Mouse (Mus musculus): ENCODE measurements around the gene Sec22b.

Gene Sec22b

DNA sequence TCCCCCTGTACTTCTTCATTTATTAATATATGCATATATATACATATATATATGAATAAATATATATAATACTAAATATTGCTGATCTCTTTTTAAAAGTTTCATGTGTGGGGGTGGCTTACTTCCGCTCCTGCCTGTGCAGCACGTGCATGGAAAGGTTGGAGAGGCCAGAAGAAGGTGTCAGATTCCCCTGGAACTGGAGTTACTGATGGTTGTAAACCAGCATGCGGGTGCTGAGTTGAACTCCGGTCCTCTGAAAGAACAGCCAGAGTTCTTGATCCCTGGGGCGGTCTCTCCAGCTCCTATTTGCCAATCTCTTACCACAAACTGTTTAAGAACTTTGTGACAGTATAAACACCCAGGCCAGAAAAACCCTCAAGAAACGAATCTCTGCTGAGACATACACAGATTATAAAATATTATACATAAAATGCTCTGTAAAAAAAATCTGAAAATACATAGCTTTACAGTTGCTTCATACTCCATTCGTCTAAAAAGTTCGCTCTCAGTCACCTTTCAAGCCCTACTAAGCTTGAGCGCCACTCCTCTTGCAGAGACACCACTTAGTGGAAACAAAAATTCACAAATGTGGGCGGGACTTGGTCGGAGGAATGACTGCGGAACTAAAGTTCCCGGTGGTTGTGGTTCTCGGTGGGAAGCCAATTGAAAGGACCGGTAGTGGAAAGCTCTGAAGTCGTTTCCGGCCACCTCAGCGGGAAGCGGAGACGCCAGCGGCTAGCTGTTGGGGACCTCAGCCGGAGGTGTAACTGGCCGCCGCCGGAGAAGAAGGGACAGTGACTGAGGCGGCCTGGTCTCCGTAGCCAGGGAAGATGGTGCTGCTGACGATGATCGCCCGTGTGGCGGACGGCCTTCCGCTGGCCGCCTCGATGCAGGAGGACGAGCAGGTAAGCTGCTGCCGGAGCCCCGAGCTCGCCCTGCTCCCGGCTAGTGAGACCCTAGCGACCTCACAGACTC lies at the start of gene Sec22b:
Gene Sec22b, plus strand, starts transcription at position 675 of the 975 bp plus-strand sequence.
- peak; percentile 87 for DNase-seq

- DNase-seq, result no peak
These were observed 49.2 kb upstream of the Sec22b start for GRCm38 (mm10) chr3:97851803-97852202.

DNA sequence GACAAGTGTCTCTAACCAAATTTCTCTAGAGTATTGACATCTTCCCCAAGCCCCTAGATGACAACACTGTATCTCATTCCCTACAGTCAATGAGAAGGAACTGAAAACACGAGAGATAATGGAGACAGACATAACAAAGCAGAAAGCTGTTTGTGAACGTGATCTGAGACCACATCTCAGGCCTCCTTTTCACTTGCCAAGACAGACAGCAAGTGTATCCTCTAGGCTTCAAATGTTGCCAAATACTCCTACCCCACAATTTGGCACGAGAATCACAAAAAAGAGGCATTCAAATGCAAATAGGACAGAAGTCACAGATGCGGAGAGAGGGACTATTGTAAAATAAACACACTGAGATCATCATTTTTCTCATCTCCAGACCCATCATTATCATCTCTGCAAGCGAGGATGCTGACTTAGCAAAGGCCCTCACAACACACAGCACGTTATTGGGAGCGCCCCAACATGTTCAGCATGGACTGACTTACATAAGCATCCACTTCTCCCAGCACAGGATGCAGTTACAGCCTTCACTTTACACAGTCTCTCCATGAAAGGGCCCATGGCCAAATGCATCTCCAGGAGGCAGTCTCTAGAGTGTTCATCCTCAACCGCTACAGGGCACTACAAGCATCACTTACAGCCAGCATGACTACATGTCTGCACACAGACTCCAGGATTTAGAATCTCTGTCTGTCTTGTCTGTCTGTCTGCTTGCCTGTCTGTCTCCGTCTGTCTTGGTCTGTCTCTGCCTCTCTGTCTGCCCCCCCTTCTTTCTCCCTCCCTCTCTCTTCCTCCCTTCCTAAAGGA lies 46.2 kb upstream of the Sec22b start:
- DNase-seq, result peak; percentile 84

GRCm38 (mm10) chr3:97859400-97859799 lies 41.6 kb upstream of the Sec22b start:
- no peak for DNase-seq

GRCm38 (mm10) chr3:97860820-97861451 lies 40.1 kb upstream of the Sec22b start:
- no peak for DNase-seq

GRCm38 (mm10) chr3:97866696-97867095 lies 34.3 kb upstream of the Sec22b start:
- no peak for DNase-seq

DNA sequence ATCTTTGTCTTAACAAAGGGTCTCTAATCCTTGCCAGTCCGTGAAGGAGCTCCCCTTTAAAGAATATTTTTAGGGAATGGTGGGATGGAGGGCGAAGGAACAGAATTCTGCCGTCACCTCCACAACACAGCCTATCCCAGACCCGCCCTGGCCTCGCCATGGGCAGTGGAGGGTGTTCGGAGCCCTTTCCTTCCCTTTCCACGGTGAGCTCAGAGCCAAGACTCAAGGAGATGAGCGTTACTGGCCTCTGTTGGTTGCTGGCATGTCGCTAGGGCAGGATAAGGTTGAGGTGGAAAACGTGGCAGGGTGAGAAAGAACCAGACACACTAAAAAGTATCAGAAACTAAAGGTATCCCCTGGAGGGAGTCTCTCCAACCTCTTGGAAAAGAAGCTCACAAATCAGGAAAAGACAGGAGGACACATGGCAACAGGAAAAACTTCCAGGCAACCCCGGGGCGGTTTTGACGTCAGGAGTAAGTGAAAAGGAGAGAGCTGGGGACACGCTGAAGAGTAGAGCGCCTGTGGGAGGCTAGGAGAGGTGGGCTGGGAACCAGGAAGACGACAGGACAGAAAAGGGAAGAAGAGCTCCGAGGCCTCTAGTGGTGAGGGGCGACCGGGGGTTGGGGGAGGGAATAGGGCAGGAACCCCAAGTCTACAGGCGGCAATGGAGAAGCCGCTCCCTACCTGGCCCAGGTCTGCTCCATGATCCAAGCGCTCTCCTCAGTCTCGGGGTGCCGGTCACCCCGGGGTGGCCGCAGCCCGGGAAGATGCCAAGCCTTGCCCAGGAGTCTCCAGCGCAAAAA lies 33.6 kb upstream of the Sec22b start:
- DNase-seq, result no peak

GRCm38 (mm10) chr3:97868024-97868689 lies 32.8 kb upstream of the Sec22b start:
- DNase-seq, result peak; percentile 68

GRCm38 (mm10) chr3:97868733-97869132 lies 32.3 kb upstream of the Sec22b start:
- no peak for DNase-seq

DNA sequence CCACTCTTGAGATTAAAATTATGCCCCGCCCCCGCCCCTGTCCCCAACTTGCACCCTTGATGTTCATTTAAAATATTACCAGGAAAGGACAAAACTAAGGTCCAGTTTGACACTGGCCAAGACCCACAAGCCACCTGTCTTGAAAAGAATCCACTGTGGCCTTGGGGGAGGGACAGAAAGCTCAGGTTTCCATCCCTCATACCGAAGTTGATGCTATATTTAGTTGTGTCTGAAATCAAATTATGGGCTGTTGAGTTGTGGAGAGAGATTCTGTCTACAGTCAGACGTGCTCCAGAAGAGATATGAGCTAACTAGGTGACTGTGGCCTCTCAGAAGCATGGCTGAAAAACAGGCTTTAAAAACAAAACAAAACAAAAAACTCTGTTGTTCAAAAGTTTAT lies 31.3 kb upstream of the Sec22b start:
- DNase-seq, result no peak

- no peak for DNase-seq
These were observed 26.2 kb upstream of the Sec22b start for GRCm38 (mm10) chr3:97874777-97875176.

DNA sequence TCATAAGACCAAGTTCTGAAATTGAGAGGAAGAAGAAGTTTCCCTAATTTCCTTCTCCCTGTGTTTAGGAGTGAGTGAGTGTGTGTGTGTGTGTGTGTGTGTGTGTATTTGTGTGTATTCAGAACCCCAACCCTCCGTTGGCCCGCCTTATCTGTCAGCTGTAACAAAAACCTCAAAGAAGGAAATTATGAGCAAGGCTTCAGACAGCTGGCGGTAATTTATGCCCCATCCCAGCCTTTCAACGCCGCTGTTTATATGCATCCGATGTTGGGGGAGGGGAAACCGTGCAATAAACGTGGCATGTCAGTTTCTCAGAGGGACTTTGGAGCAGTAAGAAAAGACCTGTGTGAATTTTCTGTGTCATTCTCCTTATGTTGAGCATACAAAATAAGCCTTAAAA lies 24.7 kb upstream of the Sec22b start:
- no peak for DNase-seq

GRCm38 (mm10) chr3:97879222-97879621 lies 21.8 kb upstream of the Sec22b start:
- DNase-seq, result peak; percentile 39

- no peak for DNase-seq
These were observed 19.4 kb upstream of the Sec22b start for GRCm38 (mm10) chr3:97881576-97881975.

DNA sequence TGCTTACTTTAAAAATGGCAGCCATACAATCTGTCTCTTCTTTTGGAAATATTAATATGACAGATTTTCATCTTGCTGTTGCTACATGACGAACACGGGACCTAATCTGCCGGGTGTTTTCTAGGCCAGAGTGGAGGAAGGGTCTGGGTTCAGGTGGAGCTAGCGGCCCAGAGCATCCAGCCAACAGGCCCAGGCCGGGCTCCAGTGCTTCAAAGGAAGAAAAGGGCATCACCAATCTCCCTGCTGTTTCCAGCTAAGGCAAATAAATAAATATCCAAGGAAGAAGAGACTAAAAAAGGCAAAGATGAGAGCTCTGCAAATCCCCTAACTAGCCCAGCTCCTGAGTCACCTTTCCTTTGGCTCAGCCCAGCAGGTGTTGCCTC lies 13.2 kb upstream of the Sec22b start:
- DNase-seq, result peak; percentile 53

DNA sequence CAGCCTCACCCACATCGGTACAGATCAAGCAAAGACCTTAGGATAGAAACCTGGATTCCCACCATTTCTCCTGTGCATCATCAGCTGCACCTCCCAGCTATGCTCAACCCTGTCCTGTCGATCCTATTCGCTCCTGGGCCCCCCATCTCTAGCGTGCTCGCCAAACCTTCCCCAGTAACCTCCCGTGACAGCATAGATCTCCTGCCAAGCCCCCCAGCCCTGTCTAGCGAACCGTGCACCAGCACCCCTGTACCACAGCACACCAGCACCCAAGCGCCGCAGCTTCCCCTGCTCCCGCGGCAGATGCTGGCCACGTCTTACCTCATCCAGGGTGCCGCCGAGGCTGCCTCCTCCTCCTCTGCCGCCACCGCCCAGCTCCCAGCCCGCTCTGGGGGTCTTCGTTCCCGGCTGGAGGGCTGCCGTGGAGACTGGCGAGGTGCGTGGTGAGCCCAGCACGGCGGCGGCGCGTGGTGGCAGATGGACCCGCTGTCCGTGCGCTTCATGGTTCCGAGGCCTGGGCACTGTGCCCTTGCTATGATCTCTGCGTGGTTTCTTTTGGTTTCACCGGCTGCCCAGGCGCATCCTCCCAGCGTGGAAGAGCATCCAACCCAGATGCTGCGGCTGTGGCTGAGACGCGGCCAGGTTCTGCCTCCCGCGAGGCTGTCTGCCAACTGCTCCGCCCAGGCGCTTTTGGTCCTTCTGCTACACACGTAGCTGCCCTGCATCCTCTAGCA lies 12.7 kb upstream of the Sec22b start, which contains the start of gene Pde4dip:
Gene Pde4dip, minus strand, starts transcription at position 540 of the 734 bp plus-strand sequence.
- DNase-seq, result peak; percentile 91

GRCm38 (mm10) chr3:97890205-97890604 lies 10.8 kb upstream of the Sec22b start:
- no peak for DNase-seq

DNA sequence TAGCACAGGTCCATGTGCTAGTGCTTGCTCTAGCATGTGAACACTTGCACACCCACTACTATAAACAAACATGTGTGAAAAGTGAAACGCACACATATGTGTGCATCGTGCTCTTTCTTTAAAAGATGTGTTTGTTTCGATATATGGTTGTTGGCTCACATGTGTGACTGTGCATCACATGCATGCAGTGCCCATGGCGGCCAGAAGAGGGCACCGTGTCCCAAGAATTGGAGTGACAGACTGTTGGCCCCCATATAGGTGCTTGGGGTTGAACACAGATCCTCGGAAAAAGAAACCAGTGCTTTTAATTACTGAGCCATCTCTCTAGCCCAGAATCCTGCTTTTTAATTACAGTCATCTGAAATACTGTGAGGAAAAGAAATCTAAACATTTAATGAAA lies 6.3 kb upstream of the Sec22b start:
- DNase-seq, result no peak

DNA sequence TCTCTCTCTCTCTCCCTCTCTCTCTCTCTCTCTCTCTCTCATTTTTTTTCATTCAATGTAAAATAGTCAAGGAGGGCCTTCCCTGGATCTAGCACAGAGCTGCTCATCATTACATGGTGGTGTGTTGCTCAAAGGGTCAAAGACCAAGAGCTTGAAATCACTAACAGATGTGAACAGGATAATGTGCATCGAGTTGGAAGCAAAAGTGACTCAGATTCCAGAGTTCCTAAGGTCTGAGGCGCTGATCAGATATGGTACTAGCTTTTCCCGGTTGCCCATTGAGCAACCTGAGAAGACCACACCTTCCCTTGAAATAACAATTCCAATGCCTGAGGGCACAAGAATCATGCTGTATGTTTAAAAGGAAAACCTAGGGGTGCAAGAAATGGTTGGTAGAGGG lies 2.6 kb upstream of the Sec22b start:
- DNase-seq, result no peak

GRCm38 (mm10) chr3:97901586-97901985 lies 596 bp downstream of the Sec22b start:
- no peak for DNase-seq

DNA sequence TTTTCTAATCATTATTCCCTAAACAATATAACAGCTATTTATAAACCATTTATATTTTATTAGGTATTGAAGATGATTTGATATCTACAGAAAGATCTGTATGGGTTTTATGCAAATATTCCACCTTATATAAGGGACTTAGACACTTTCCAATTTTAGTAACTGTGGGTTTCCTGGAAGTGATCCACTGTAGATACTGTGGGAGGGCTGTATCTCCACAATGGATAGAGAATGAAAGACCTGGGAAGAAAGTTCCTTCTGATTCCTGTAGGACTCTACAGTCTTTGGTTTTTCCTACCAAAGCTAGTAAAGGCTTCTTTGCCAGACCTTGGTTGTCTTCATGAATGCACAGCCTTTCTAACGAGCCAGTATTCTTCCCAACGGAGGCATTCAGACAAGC lies 8.7 kb downstream of the Sec22b start:
- no peak for DNase-seq

Data from cerebellum, adult 11-12 months (tissue).